Mouse (Mus musculus) heart, postnatal 0 days (tissue): Measurements from ENCODE around the gene Cilp. TPM values are rescaled to one million over a fixed set of nuclear protein-coding genes. Genes with fewer than 3 reads are reported as not detected.

ENCODE experiments used
- ATAC-seq: fragments of 200-750 bp; cut with Nextera tagmentation; 2 replicates; pipeline ENCODE4 v1.8.0; 2017; ENCODE audit warnings: low read depth, moderate number of reproducible peaks, moderate library complexity; ENCODE audit not compliant: insufficient read depth
- DNase-seq: peaks from one replicate; pipeline ENCODE4 v3.0.0-alpha.2; 2016; ENCODE audit warnings: low spot score
- H3K27ac ChIP-seq: fragments of 300-500 bp; sonication (generic); 2 replicates; pipeline ENCODE4 v1.5.1; 2014; ENCODE audit warnings: low read depth, mild to moderate bottlenecking
- H3K27me3 ChIP-seq: fragments of 300-500 bp; sonication (generic); 2 replicates; pipeline ENCODE4 v1.6.1; 2014; ENCODE audit warnings: low read length, mixed read lengths; ENCODE audit not compliant: control insufficient read depth, insufficient read depth
- H3K36me3 ChIP-seq: fragments of 300-500 bp; sonication (generic); replicated peaks from 2 replicates; pipeline ENCODE4 v1.6.1; 2014; ENCODE audit warnings: low read length, mixed read lengths; ENCODE audit not compliant: control insufficient read depth, insufficient read depth
- H3K4me1 ChIP-seq: fragments of 300-500 bp; sonication (generic); 2 replicates; pipeline ENCODE4 v1.6.1; 2014; ENCODE audit warnings: antibody characterized with exemption; ENCODE audit not compliant: control insufficient read depth, insufficient read depth
- H3K4me2 ChIP-seq: fragments of 300-500 bp; sonication (generic); 2 replicates; pipeline ENCODE4 v1.6.1; 2014; ENCODE audit warnings: low read depth, mild to moderate bottlenecking, low read length, moderate library complexity
- H3K4me3 ChIP-seq: fragments of 300-500 bp; sonication (generic); 2 replicates; pipeline ENCODE4 v1.5.1; 2014; ENCODE audit warnings: low read depth, low read length
- H3K9ac ChIP-seq: fragments of 300-500 bp; sonication (generic); replicated peaks from 2 replicates; pipeline ENCODE4 v1.6.1; 2014; ENCODE audit warnings: low read depth, low read length, mixed read lengths
- H3K9me3 ChIP-seq: fragments of 300-500 bp; sonication (generic); replicated peaks from 2 replicates; pipeline ENCODE4 v1.6.1; 2016; ENCODE audit warnings: low read length; ENCODE audit not compliant: control insufficient read depth
- CTCF ChIP-seq: IDR thresholded peaks from 2 replicates; pipeline ENCODE4 v1.5.1; 2016; ENCODE audit warnings: antibody characterized with exemption, control low read depth, low read depth
- EP300 ChIP-seq: IDR thresholded peaks from 2 replicates; pipeline ENCODE4 v1.6.1; 2016; ENCODE audit warnings: antibody characterized with exemption, low read depth
- WGBS: fragments of 180-500 bp; shearing (Covaris S2); extraction: QIAGEN DNeasy Blood & Tissue Kit; methylation state at CpG from one replicate; pipeline ENCODE4 v1.1.7; 2014; 5-methylcytosine and 5-hydroxymethylcytosine counted together
- polyA plus RNA-seq: library from polyadenylated mRNA; unstranded; fragments of >200 nt; fragmentation: Nextera tagmentation; extraction: Ambion mirVana; gene quantifications from 2 replicates; pipeline ENCODE4 v1.2.1, GENCODE M21; 2015
- total RNA-seq: library from RNA; depleted of rRNA; stranded (reverse); fragments of >200 nt; gene quantifications from 2 replicates; pipeline ENCODE4 v1.2.3, GENCODE M21; 2014; ENCODE audit warnings: low replicate concordance

The Cilp gene
- total and polyA plus RNA-seq, 2 experiments from 2014 or later: 0.19 to 0.88 TPM

- no peak overlapping the region for H3K4me2 ChIP-seq
- no peaks in the 10 kb centered on the region for H3K9me3 ChIP-seq
- TF ChIP-seq EP300 (no peak), CTCF (no peak)
- no peak overlapping the region for H3K9ac ChIP-seq
- peaks cover 60% of the 10 kb centered on the region for H3K36me3 ChIP-seq
- DNase-seq (no peak), ATAC-seq (no peak)
- 86% methylated on average over 2 of the region's 2 CpGs for WGBS
- H3K27ac ChIP-seq: no peak overlapping the region
- H3K4me1 ChIP-seq: no peaks in the 10 kb centered on the region
- no peaks in the 10 kb centered on the region for H3K27me3 ChIP-seq
- no peak overlapping the region for H3K4me3 ChIP-seq
Measured at GRCm38 (mm10) chr9:65306672-65307071, 41.7 kb downstream of the Cilp start.

GRCm38 (mm10) chr9:65308011-65308410 is 43.0 kb downstream of the Cilp start:
- Histone ChIP-seq H3K4me3 (no peak overlapping the region), H3K27ac (no peak overlapping the region), H3K4me2 (no peak overlapping the region), H3K9me3 (no peaks in the 10 kb centered on the region), H3K9ac (no peak overlapping the region), H3K4me1 (no peaks in the 10 kb centered on the region), H3K36me3 (peaks cover 63% of the 10 kb centered on the region), H3K27me3 (no peaks in the 10 kb centered on the region)
- WGBS: 61% methylated on average over 1 of the region's 1 CpGs
- TF ChIP-seq CTCF (no peak), EP300 (no peak)
- DNase-seq (no peak), ATAC-seq (no peak)

GRCm38 (mm10) chr9:65312669-65313357 is 47.8 kb downstream of the Cilp start:
- TF ChIP-seq EP300: no peak
- TF ChIP-seq CTCF: no peak
- no peak overlapping the region for H3K4me2 ChIP-seq
- ATAC-seq: no peak

GRCm38 (mm10) chr9:65313846-65314245 is 48.9 kb downstream of the Cilp start:
- no peaks in the 10 kb centered on the region for H3K9me3 ChIP-seq
- peaks cover 64% of the 10 kb centered on the region for H3K36me3 ChIP-seq
- no peak for TF ChIP-seq EP300
- no peak overlapping the region for H3K4me3 ChIP-seq
- no peak overlapping the region for H3K4me2 ChIP-seq
- H3K4me1 ChIP-seq: no peaks in the 10 kb centered on the region
- 97% methylated on average over 1 of the region's 1 CpGs for WGBS
- H3K27me3 ChIP-seq: no peaks in the 10 kb centered on the region
- DNase-seq (no peak), ATAC-seq (no peak)
- no peak overlapping the region for H3K9ac ChIP-seq
- no peak overlapping the region for H3K27ac ChIP-seq

More at GRCm38 (mm10) chr9:65312669-65313357, 47.8 kb downstream of the Cilp start:
- no peaks in the 10 kb centered on the region for H3K4me1 ChIP-seq
- H3K27ac ChIP-seq: no peak overlapping the region
- no peak overlapping the region for H3K9ac ChIP-seq
- H3K36me3 ChIP-seq: peaks cover 57% of the 10 kb centered on the region
- WGBS: 94% methylated on average over 4 of the region's 4 CpGs
- no peaks in the 10 kb centered on the region for H3K27me3 ChIP-seq
- H3K4me3 ChIP-seq: no peak overlapping the region
- H3K9me3 ChIP-seq: no peaks in the 10 kb centered on the region
- no peak for DNase-seq

GRCm38 (mm10) chr9:65322255-65322900 is 57.4 kb downstream of the Cilp start:
- ATAC-seq: no peak
- H3K4me2 ChIP-seq: no peak overlapping the region
- no peak overlapping the region for H3K27ac ChIP-seq
- no peak overlapping the region for H3K9ac ChIP-seq
- DNase-seq: no peak
- H3K9me3 ChIP-seq: no peaks in the 10 kb centered on the region
- peaks cover 83% of the 10 kb centered on the region for H3K36me3 ChIP-seq
- 80% methylated on average over 11 of the region's 11 CpGs for WGBS
- no peaks in the 10 kb centered on the region for H3K27me3 ChIP-seq
- H3K4me3 ChIP-seq: no peak overlapping the region
- no peaks in the 10 kb centered on the region for H3K4me1 ChIP-seq
- TF ChIP-seq CTCF: no peak
- no peak for TF ChIP-seq EP300

GRCm38 (mm10) chr9:65325971-65326370 is 61.0 kb downstream of the Cilp start:
- Histone ChIP-seq H3K9me3 (no peaks in the 10 kb centered on the region), H3K27ac (no peak overlapping the region), H3K4me3 (no peak overlapping the region), H3K9ac (no peak overlapping the region), H3K4me2 (no peak overlapping the region), H3K36me3 (peaks cover 78% of the 10 kb centered on the region), H3K27me3 (no peaks in the 10 kb centered on the region), H3K4me1 (no peaks in the 10 kb centered on the region)
- DNase-seq: no peak
- no peak for ATAC-seq
- TF ChIP-seq EP300 (no peak), CTCF (no peak)
